ENCODE assay signal across 7 mouse cellular contexts in genomic region chr11:70701984-70702733, GRCm38 (mm10). TPM values are rescaled to one million over a fixed set of nuclear protein-coding genes. Genes with fewer than 3 reads are reported as not detected.
DNase-seq lines count a peak whose midpoint lies in the region; ATAC-seq and TF ChIP-seq lines count a peak whose summit lies in the region.

No protein-coding gene starts in this region.

- no peaks in the 10 kb centered on the region for H3K9me3 ChIP-seq in lung, embryonic 14.5 days (ENCODE audit: low read depth, low read length)
- H3K9me3 ChIP-seq in heart, embryonic 12.5 days (replicated peaks), result no peaks in the 10 kb centered on the region
- no peaks in the 10 kb centered on the region for H3K9me3 ChIP-seq in limb, embryonic 15.5 days
- H3K9me3 ChIP-seq in stomach, postnatal 0 days (ENCODE audit: control insufficient read depth, low read length), result no peaks in the 10 kb centered on the region

- DNase-seq in lung, embryonic 14.5 days, result no peak
- DNase-seq in lung, postnatal 4 days, result no peak
- no peak for DNase-seq in stomach, postnatal 0 days (ENCODE audit: low spot score)
- no peak for DNase-seq in embryo, embryonic 11 days
- no peak for DNase-seq in adipocyte (ENCODE audit: low spot score)

- no peaks in the 10 kb centered on the region for H3K27me3 ChIP-seq in lung, embryonic 14.5 days (ENCODE audit: insufficient read depth, low read length)
- no peaks in the 10 kb centered on the region for H3K27me3 ChIP-seq in heart, embryonic 12.5 days (replicated peaks)
- H3K27me3 ChIP-seq in limb, embryonic 15.5 days, result no peaks in the 10 kb centered on the region
- no peaks in the 10 kb centered on the region for H3K27me3 ChIP-seq in stomach, postnatal 0 days (ENCODE audit: control insufficient read depth, insufficient read depth, low read length)

- no peak for ATAC-seq in lung, embryonic 14.5 days (ENCODE audit: insufficient read depth)
- ATAC-seq in heart, embryonic 12.5 days (ENCODE audit: insufficient number of reproducible peaks, low FRiP score), result no peak
- ATAC-seq in limb, embryonic 15.5 days (ENCODE audit: insufficient number of reproducible peaks, low FRiP score, low TSS enrichment, low read depth), result no peak
- no peak for ATAC-seq in stomach, postnatal 0 days (ENCODE audit: low FRiP score, low TSS enrichment)

- H3K4me1 ChIP-seq in lung, embryonic 14.5 days (ENCODE audit: insufficient read depth), result peaks cover 8% of the 10 kb centered on the region; the same call in 1 of the 2 replicates
- H3K4me1 ChIP-seq in heart, embryonic 12.5 days (replicated peaks), result peaks cover 29% of the 10 kb centered on the region
- peaks cover 29% of the 10 kb centered on the region for H3K4me1 ChIP-seq in limb, embryonic 15.5 days
- H3K4me1 ChIP-seq in stomach, postnatal 0 days (replicated peaks; ENCODE audit: control insufficient read depth, insufficient read depth), result peaks cover 8% of the 10 kb centered on the region

- no peak for TF ChIP-seq EP300 in stomach, postnatal 0 days (optimal IDR thresholded peaks at IDR 0.05)

- H3K4me2 ChIP-seq in lung, embryonic 14.5 days, result peak overlapping the region; percentile 88
- H3K4me2 ChIP-seq in heart, embryonic 12.5 days, result peak overlapping the region; percentile 89
- peak overlapping the region; percentile 86 for H3K4me2 ChIP-seq in limb, embryonic 15.5 days
- H3K4me2 ChIP-seq in stomach, postnatal 0 days (replicated peaks; ENCODE audit: low read depth), result peak overlapping the region; percentile 75

- 0 out of 2 replicates have a peak overlapping the region, but pooled peaks have one; percentile 4 for H3K27ac ChIP-seq in lung, embryonic 14.5 days (ENCODE audit: low read depth)
- peak overlapping the region; percentile 95 for H3K27ac ChIP-seq in heart, embryonic 12.5 days (ENCODE audit: poor library complexity, severe bottlenecking)
- H3K27ac ChIP-seq in limb, embryonic 15.5 days, result no peak overlapping the region; the same call in 1 of the 2 replicates
- H3K27ac ChIP-seq in stomach, postnatal 0 days (replicated peaks), result 0 out of 2 replicates have a peak overlapping the region, but pooled peaks have one; percentile 96

- peak overlapping the region; percentile 36 for H3K9ac ChIP-seq in lung, embryonic 14.5 days
- peak overlapping the region; percentile 95 for H3K9ac ChIP-seq in heart, embryonic 12.5 days
- peak overlapping the region; percentile 93; the same call in 1 of the 2 replicates for H3K9ac ChIP-seq in limb, embryonic 15.5 days
- H3K9ac ChIP-seq in stomach, postnatal 0 days (ENCODE audit: low read length), result peak overlapping the region; percentile 94; the same call in 1 of the 2 replicates

- peak overlapping the region; percentile 71 for H3K4me3 ChIP-seq in lung, embryonic 14.5 days (ENCODE audit: low read depth, low read length)
- H3K4me3 ChIP-seq in heart, embryonic 12.5 days, result peak overlapping the region; percentile 84
- H3K4me3 ChIP-seq in limb, embryonic 15.5 days, result peak overlapping the region; percentile 92
- peak overlapping the region; percentile 93 for H3K4me3 ChIP-seq in stomach, postnatal 0 days (ENCODE audit: low read depth, low read length)

- 77% methylated on average over 6 of the region's 6 CpGs for WGBS in lung, embryonic 14.5 days
- WGBS in heart, embryonic 12.5 days, result 61% methylated on average over 6 of the region's 6 CpGs
- WGBS in limb, embryonic 15.5 days, result 76% methylated on average over 6 of the region's 6 CpGs
- WGBS in stomach, postnatal 0 days, result 83% methylated on average over 6 of the region's 6 CpGs

- no peak for TF ChIP-seq CTCF in lung, embryonic 14.5 days (IDR thresholded peaks at IDR 0.05; ENCODE audit: low read depth)
- TF ChIP-seq CTCF in stomach, postnatal 0 days (IDR thresholded peaks at IDR 0.05; ENCODE audit: low read depth), result no peak

- peaks cover 45% of the 10 kb centered on the region for H3K36me3 ChIP-seq in lung, embryonic 14.5 days (ENCODE audit: insufficient read depth)
- H3K36me3 ChIP-seq in heart, embryonic 12.5 days, result peaks cover 41% of the 10 kb centered on the region
- peaks cover 41% of the 10 kb centered on the region for H3K36me3 ChIP-seq in limb, embryonic 15.5 days
- H3K36me3 ChIP-seq in stomach, postnatal 0 days (ENCODE audit: control insufficient read depth, insufficient read depth, low read length), result peaks cover 31% of the 10 kb centered on the region

RNA-seq across cellular contexts. Expression of gene Kif1c, which starts 1.8 kb away (rescaled TPM):
- 12.4 and 13.7 TPM in 2 replicates for polyA plus RNA-seq in lung, embryonic 14.5 days (2014; fragmentation: Nextera tagmentation; extraction: Ambion mirVana)
- polyA plus RNA-seq in heart, embryonic 12.5 days (2016; fragmentation: Nextera tagmentation; extraction: Ambion mirVana), result 3.9 and 4.5 TPM in 2 replicates
- 4.3 and 5.3 TPM in 2 replicates for polyA plus RNA-seq in limb, embryonic 15.5 days (2015; fragmentation: Nextera tagmentation; extraction: Ambion mirVana)
- polyA plus RNA-seq in stomach, postnatal 0 days (2015; fragmentation: Nextera tagmentation; extraction: Ambion mirVana), result 4.7 TPM in 2 replicates

RNA-seq across cellular contexts. Expression of gene Inca1, which starts 2.2 kb away (rescaled TPM):
- polyA plus RNA-seq in lung, embryonic 14.5 days (2014; fragmentation: Nextera tagmentation; extraction: Ambion mirVana), result 1.1 and 1.5 TPM in 2 replicates
- polyA plus RNA-seq in heart, embryonic 12.5 days (2016; fragmentation: Nextera tagmentation; extraction: Ambion mirVana), result 1.7 and 1.8 TPM in 2 replicates
- polyA plus RNA-seq in limb, embryonic 15.5 days (2015; fragmentation: Nextera tagmentation; extraction: Ambion mirVana), result 0.91 and 2.1 TPM in 2 replicates
- 1.6 and 2.1 TPM in 2 replicates for polyA plus RNA-seq in stomach, postnatal 0 days (2015; fragmentation: Nextera tagmentation; extraction: Ambion mirVana)

RNA-seq across cellular contexts. Expression of gene Camta2, which starts 14.3 kb away (rescaled TPM):
- 15.3 and 16.2 TPM in 2 replicates for polyA plus RNA-seq in lung, embryonic 14.5 days (2014; fragmentation: Nextera tagmentation; extraction: Ambion mirVana)
- polyA plus RNA-seq in heart, embryonic 12.5 days (2016; fragmentation: Nextera tagmentation; extraction: Ambion mirVana), result 10.9 and 16.5 TPM in 2 replicates
- 12.9 and 14.8 TPM in 2 replicates for polyA plus RNA-seq in limb, embryonic 15.5 days (2015; fragmentation: Nextera tagmentation; extraction: Ambion mirVana)
- polyA plus RNA-seq in stomach, postnatal 0 days (2015; fragmentation: Nextera tagmentation; extraction: Ambion mirVana), result 6.5 and 7.9 TPM in 2 replicates

RNA-seq across cellular contexts. Expression of gene Spag7, which starts 32.9 kb away (rescaled TPM):
- 141 and 167 TPM in 2 replicates for polyA plus RNA-seq in lung, embryonic 14.5 days (2014; fragmentation: Nextera tagmentation; extraction: Ambion mirVana)
- polyA plus RNA-seq in heart, embryonic 12.5 days (2016; fragmentation: Nextera tagmentation; extraction: Ambion mirVana), result 164 and 170 TPM in 2 replicates
- 149 and 172 TPM in 2 replicates for polyA plus RNA-seq in limb, embryonic 15.5 days (2015; fragmentation: Nextera tagmentation; extraction: Ambion mirVana)
- 77.7 and 79.4 TPM in 2 replicates for polyA plus RNA-seq in stomach, postnatal 0 days (2015; fragmentation: Nextera tagmentation; extraction: Ambion mirVana)

RNA-seq across cellular contexts. Expression of gene Eno3, which starts 45.2 kb away (rescaled TPM):
- 12.7 and 19.6 TPM in 2 replicates for polyA plus RNA-seq in lung, embryonic 14.5 days (2014; fragmentation: Nextera tagmentation; extraction: Ambion mirVana)
- polyA plus RNA-seq in heart, embryonic 12.5 days (2016; fragmentation: Nextera tagmentation; extraction: Ambion mirVana), result 238 and 239 TPM in 2 replicates
- 71.5 and 252 TPM in 2 replicates for polyA plus RNA-seq in limb, embryonic 15.5 days (2015; fragmentation: Nextera tagmentation; extraction: Ambion mirVana)
- 9.6 and 10.8 TPM in 2 replicates for polyA plus RNA-seq in stomach, postnatal 0 days (2015; fragmentation: Nextera tagmentation; extraction: Ambion mirVana)

Comparison
In these comparisons a context has a peak if more than half of its experiments do, and no peak if none do; other contexts are left out.
1. H3K9ac ChIP-seq: peak in every context shown above with its lines; median percentile 95 in heart, embryonic 12.5 days; 94 in stomach, postnatal 0 days; 93 in limb, embryonic 15.5 days; 36 in lung, embryonic 14.5 days.